Mouse (Mus musculus): ENCODE results near the gene Ccdc28b.

GRCm38 (mm10) chr4:129572236-129573092, 51.3 kb downstream of the Ccdc28b start:
- no peak for TF ChIP-seq POLR2A (IDR thresholded peaks at IDR 0.05; ENCODE audit: control insufficient read depth, low read depth, low read length)
- TF ChIP-seq CTCF (IDR thresholded peaks at IDR 0.05; ENCODE audit: control insufficient read depth, insufficient read depth, insufficient replicate concordance, low read depth, low read length) = no peak

Measured in testis, adult 2 months (tissue).